Mouse (Mus musculus) heart, embryonic 14.5 days (tissue): ENCODE results near the gene Noxo1. TPM values are rescaled to one million over a fixed set of nuclear protein-coding genes. Genes with fewer than 3 reads are reported as not detected.

Experiments used
- ATAC-seq: fragments of 200-750 bp; cut with Nextera tagmentation; 2 replicates; pipeline ENCODE4 v1.8.0; 2017; ENCODE audit warnings: low read depth, moderate TSS enrichment; ENCODE audit not compliant: insufficient number of reproducible peaks, insufficient read depth, low FRiP score
- H3K27ac ChIP-seq, 2 experiments: fragments of 200-500 bp in 1 of 2; fragments of 300-500 bp in 1 of 2; sonication (generic) in 1 of 2; replicated peaks in 1 of 2; 2 replicates each; pipeline ENCODE4 v1.5.1; 2012 to 2014; ENCODE audit warnings: low read depth in 2 of 2, low read length in 2 of 2, control low read depth in 1 of 2, mild to moderate bottlenecking in 1 of 2, mixed read lengths in 1 of 2; ENCODE audit not compliant: control insufficient read depth in 1 of 2, insufficient read depth in 1 of 2
- H3K27me3 ChIP-seq: fragments of 300-500 bp; sonication (generic); 2 replicates; pipeline ENCODE4 v1.6.1; 2014; ENCODE audit warnings: mild to moderate bottlenecking, low read length, control low read depth; ENCODE audit not compliant: control insufficient read depth, insufficient read depth
- H3K36me3 ChIP-seq: fragments of 300-500 bp; sonication (generic); 2 replicates; pipeline ENCODE4 v1.6.1; 2014; ENCODE audit warnings: mild to moderate bottlenecking, control low read depth, low read length, mixed read lengths; ENCODE audit not compliant: control insufficient read depth, insufficient read depth
- H3K4me1 ChIP-seq, 2 experiments: fragments of 200-500 bp in 1 of 2; fragments of 300-500 bp in 1 of 2; sonication (generic) in 1 of 2; 2 replicates each; pipeline ENCODE4 v1.6.1; 2012 to 2014; ENCODE audit warnings: low read length in 2 of 2, control low read depth in 1 of 2, mixed read lengths in 1 of 2; ENCODE audit not compliant: control insufficient read depth in 2 of 2, insufficient read depth in 2 of 2
- H3K4me2 ChIP-seq: fragments of 300-500 bp; sonication (generic); 2 replicates; pipeline ENCODE4 v1.6.1; 2014; ENCODE audit warnings: mild to moderate bottlenecking, low read length
- H3K4me3 ChIP-seq, 2 experiments: fragments of 200-500 bp in 1 of 2; fragments of 300-500 bp in 1 of 2; sonication (generic) in 1 of 2; 2 replicates each; pipeline ENCODE4 v1.5.1; 2012 to 2014; ENCODE audit warnings: low read length in 2 of 2, mild to moderate bottlenecking in 2 of 2, control low read depth in 1 of 2, low read depth in 1 of 2, moderate library complexity in 1 of 2; ENCODE audit not compliant: control insufficient read depth in 1 of 2, insufficient read depth in 1 of 2
- H3K9ac ChIP-seq: fragments of 300-500 bp; sonication (generic); 2 replicates; pipeline ENCODE4 v1.6.1; 2014; ENCODE audit warnings: mild to moderate bottlenecking, low read length
- H3K9me3 ChIP-seq: fragments of 300-500 bp; sonication (generic); 2 replicates; pipeline ENCODE4 v1.6.1; 2016; ENCODE audit warnings: low read length, control low read depth; ENCODE audit not compliant: control insufficient read depth
- WGBS: fragments of 180-500 bp; shearing (Covaris S2); extraction: QIAGEN DNeasy Blood & Tissue Kit; methylation state at CpG from one replicate; pipeline ENCODE4 v1.1.7; 2014; 5-methylcytosine and 5-hydroxymethylcytosine counted together
- polyA plus RNA-seq: library from polyadenylated mRNA; unstranded; fragments of >200 nt; fragmentation: Nextera tagmentation; extraction: Ambion mirVana; gene quantifications from 2 replicates; pipeline ENCODE4 v1.2.1, GENCODE M21; 2014

Noxo1 gene
- polyA plus RNA-seq: 0.68 and 1.1 TPM in 2 replicates

DNA sequence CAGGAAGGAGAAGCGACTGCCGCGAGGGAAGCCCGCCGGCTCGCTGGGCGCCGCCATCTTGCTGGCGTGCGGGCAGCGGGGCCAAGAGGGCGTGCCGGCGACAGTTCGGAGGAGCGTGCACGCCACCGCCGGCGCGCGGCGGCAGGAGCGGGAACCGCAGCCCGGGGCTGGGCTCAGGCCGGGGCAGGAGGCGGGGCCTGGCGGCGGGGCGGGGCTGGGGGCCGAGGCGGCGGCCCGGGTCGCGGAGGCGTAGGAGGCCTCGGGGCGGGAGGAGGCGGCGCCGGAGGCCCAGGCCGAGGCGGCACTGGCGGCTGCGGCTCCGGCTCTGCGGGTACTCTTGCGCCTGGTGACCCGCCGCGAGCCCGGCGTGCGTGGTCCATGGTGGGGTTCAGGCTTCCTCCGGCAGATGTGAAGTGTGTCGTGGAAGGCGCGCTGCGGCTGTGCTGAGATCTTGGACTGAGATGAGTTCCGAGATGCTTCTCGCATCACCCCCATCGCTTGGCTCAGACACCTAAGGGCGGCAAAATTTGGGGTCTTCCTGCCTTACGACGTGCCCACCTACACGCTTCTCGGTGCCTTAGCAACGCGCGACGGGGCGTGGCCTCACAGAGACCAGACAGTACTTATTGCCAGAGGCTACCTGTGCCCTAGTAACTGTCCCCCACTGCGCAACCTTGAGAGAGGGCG lies at the start of gene Noxo1, which contains the start of gene Gfer:
Gene Noxo1, plus strand, starts transcription at position 224 of the 687 bp plus-strand sequence.
Gene Gfer, minus strand, starts transcription at position 146 of the 687 bp plus-strand sequence.
- H3K4me1 ChIP-seq: peaks cover 2 to 12% of the 10 kb centered on the region in 2 experiments; a peak in 3 of 4 replicates

DNA sequence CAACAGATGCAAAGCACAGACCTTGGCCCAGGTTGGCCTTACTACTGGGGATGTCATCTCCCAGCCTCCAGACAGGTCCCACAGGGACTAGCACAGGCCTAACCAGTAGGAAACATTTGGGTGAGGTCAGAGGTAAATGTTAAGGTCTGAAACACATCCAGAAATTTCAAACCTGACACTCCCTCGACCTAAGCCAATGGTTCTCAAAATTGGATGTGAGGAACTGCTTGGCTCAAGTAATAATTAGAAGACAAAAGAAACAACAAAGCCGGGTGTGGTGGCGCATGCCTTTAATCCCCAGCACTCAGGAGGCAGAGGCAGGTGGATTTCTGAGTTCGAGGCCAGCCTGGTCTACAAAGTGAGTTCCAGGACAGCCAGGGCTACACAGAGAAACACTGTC lies 49.7 kb upstream of the Noxo1 start:
- 74% methylated on average over 4 of the region's 4 CpGs for WGBS
- Histone ChIP-seq H3K9ac (no peak overlapping the region), H3K4me1 (peaks cover 28 to 29% of the 10 kb centered on the region in 2 experiments), H3K4me3 (no peak overlapping the region), H3K9me3 (no peaks in the 10 kb centered on the region), H3K27me3 (no peaks in the 10 kb centered on the region), H3K27ac (peak overlapping the region; percentile 71 to 74), H3K36me3 (peaks cover 11% of the 10 kb centered on the region; the same call in 1 of the 2 replicates), H3K4me2 (no peak overlapping the region)
- no peak for ATAC-seq

More for the DNA sequence above, at the start of gene Noxo1, which contains the start of gene Gfer:
- H3K4me2 ChIP-seq: peak within 1 kb of the TSS; percentile 85
- no peaks in the 10 kb centered on the region for H3K9me3 ChIP-seq
- WGBS: under 1% methylated on average over 69 of the region's 76 CpGs
- peaks cover 43% of the 10 kb centered on the region for H3K36me3 ChIP-seq
- H3K27ac ChIP-seq: peak within 1 kb of the TSS; percentile 72 to 82
- H3K9ac ChIP-seq: peak within 1 kb of the TSS; percentile 91
- H3K4me3 ChIP-seq: peak within 1 kb of the TSS; percentile 87 to 96
- H3K27me3 ChIP-seq: peaks cover under 1% of the 10 kb centered on the region; the same call in 1 of the 2 replicates
- ATAC-seq: peak; percentile 92

DNA sequence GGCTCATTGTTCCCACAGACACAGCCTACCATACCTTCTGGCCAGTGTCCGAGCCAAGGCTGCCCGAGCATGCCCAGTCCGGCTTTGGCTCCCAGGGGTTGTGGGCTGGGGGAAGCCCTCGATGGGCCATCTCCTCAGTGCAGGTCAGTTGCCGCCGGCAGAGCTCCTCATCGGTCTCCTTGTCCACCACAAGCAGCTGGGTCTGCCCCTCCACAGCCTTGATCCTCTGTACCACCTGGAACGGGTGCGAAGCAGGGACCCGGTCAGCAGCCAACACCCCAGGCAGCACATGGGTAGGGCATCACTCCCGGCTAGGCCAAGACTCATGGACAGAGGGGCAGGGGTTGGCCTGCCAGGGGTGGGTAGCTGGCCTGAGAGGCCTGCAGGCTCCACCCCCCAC lies 48.5 kb upstream of the Noxo1 start:
- Histone ChIP-seq H3K27ac (peak overlapping the region; percentile 41 to 74; a peak in 3 of 4 replicates), H3K9ac (peak overlapping the region; percentile 32; the same call in 1 of the 2 replicates), H3K4me3 (peak overlapping the region; percentile 6 to 10; a peak in 3 of 4 replicates), H3K9me3 (no peaks in the 10 kb centered on the region), H3K4me2 (peak overlapping the region; percentile 97), H3K36me3 (peaks cover 6% of the 10 kb centered on the region; the same call in 1 of the 2 replicates), H3K4me1 (peaks cover 28 to 32% of the 10 kb centered on the region in 2 experiments), H3K27me3 (no peaks in the 10 kb centered on the region)
- 70% methylated on average over 11 of the region's 11 CpGs for WGBS
- no peak for ATAC-seq

DNA sequence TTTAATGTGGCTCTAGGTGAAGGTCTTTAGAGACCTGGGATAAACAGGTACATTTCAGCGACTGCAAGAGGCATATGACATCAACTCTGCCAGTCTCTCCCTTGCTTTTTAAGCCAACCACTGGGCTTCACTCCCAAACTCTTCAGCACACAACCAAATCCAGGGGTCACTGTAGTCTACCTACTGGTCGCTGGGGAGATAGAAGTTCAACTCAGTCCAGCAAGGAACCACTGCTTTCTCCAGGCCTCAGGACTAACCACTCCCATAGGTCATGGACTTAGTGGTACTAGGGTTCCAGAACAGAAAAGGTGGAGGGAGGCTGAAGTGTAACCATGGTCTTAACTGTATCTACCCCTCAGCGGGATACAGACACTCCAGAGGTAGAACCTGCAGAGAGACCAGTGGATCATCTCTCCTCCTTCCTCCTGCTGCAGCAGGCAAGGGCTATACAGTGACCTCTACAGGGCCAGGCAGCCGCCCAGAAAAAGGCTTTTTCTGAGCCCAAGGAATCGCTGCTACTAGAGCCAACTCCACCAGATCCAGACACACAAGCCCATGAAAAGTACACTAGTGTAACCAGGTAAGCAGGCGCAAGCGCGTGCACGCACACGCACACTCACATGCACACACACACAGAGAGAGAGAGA lies 47.2 kb upstream of the Noxo1 start:
- 69% methylated on average over 10 of the region's 10 CpGs for WGBS
- Histone ChIP-seq H3K4me1 (peaks cover 28 to 30% of the 10 kb centered on the region in 2 experiments), H3K27me3 (no peaks in the 10 kb centered on the region), H3K9me3 (no peaks in the 10 kb centered on the region), H3K27ac (peak overlapping the region in 1 of 2 experiments; percentile 25; a peak in 2 of 4 replicates), H3K4me3 (peak overlapping the region; percentile 57 to 75), H3K9ac (peak overlapping the region; percentile 88), H3K4me2 (peak overlapping the region; percentile 97), H3K36me3 (0 out of 2 replicates have a peak, but pooled peaks cover 3% of the 10 kb centered on the region)
- no peak for ATAC-seq

DNA sequence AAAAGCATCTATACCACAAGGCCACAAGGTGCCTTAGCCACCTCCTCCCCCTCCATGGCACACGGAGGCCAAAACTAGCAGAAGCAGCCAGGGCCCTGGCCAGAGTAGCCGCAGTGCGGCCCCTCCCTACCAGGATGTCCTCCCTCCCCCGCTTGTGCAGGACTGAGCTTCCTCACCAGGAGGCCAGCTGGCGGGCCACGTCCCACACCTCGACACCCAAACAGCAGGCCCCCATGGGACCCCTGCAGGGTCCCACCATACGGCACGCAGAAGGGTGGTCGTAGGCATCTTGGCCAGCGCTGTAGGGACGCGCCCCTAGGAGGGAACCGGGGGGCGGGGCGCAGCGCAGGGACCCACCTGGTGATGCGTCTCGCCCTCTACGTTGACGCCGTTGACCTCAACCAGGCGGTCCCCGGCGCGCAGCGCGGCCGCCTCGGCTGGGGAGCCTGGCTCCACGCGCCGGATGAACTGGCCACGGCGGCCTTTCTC lies 46.4 kb upstream of the Noxo1 start:
- Histone ChIP-seq H3K36me3 (0 out of 2 replicates have a peak, but pooled peaks cover 3% of the 10 kb centered on the region), H3K27me3 (no peaks in the 10 kb centered on the region), H3K9me3 (no peaks in the 10 kb centered on the region), H3K4me2 (peak overlapping the region; percentile 97), H3K4me1 (peaks cover 21 to 22% of the 10 kb centered on the region in 2 experiments), H3K27ac (peak overlapping the region; percentile 6 to 64; a peak in 2 of 4 replicates), H3K4me3 (peak overlapping the region; percentile 57 to 75), H3K9ac (peak overlapping the region; percentile 88)
- 0 out of 2 replicates have a peak, but pooled peaks have one; percentile 14 for ATAC-seq
- WGBS: under 1% methylated on average over 35 of the region's 35 CpGs

DNA sequence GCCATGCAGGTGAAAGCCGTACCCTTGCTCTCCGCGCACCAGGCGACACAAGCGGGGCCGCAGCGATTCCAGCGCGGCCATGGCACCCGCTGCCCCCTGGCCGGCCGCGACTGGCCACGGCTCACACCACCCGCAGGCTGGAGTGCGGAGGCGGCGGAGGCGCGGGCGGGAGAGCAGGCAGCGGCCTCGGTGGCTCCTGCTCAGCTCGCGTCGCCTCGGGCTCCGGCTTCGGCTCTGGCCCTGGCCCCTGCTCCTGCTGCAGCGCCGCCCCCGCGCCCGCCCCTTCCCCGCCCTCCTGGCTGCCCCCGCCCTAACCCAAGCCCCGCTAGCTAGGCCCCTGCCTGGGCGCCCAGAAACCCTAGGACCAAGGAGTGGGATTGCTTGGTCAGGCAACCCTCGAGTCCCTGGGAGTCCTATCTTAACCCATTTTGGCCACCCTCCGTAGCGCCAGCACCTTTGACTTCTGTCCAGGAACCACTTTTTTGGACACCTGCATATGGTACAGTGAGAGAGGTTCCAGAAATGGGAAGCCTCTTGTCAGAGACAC lies 45.9 kb upstream of the Noxo1 start, which contains the start of gene Slc9a3r2:
Gene Slc9a3r2, minus strand, starts transcription at position 258 of the 547 bp plus-strand sequence.
- Histone ChIP-seq H3K9me3 (no peaks in the 10 kb centered on the region), H3K27me3 (no peaks in the 10 kb centered on the region), H3K9ac (peak within 1 kb of the TSS; percentile 88), H3K4me2 (peak within 1 kb of the TSS; percentile 97), H3K4me1 (peaks cover 16 to 17% of the 10 kb centered on the region in 2 experiments; a peak in 2 of 4 replicates), H3K4me3 (peak within 1 kb of the TSS; percentile 57 to 75), H3K36me3 (0 out of 2 replicates have a peak, but pooled peaks cover 3% of the 10 kb centered on the region), H3K27ac (peak within 1 kb of the TSS; percentile 6 to 64; a peak in 3 of 4 replicates)
- ATAC-seq: peak; percentile 62
- under 1% methylated on average over 29 of the region's 41 CpGs for WGBS

DNA sequence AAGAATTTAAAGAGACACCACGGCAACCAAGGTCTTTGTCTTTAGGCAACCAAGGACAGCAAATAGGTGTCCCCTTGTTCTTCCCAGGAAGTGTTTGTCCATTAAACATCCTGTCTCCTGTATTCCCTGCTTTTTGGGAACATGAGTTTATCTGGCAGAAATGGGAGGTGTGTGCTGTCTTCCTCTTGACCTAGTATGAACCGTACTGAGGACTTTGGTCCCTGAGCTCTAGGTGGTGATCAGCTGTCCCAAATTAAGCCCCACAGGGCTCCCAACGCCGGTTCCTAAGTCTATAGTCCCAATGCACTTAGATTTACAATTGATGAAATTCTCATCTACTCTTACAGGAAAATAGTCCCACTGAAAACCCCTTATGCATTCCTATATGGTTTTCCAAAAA lies 45.3 kb upstream of the Noxo1 start:
- H3K4me2 ChIP-seq: no peak overlapping the region
- no peaks in the 10 kb centered on the region for H3K27me3 ChIP-seq
- 80% methylated on average over 4 of the region's 4 CpGs for WGBS
- ATAC-seq: no peak
- H3K4me1 ChIP-seq: peaks cover 10 to 12% of the 10 kb centered on the region in 2 experiments; a peak in 2 of 4 replicates
- no peaks in the 10 kb centered on the region for H3K9me3 ChIP-seq
- peak overlapping the region; percentile 88; the same call in 1 of the 2 replicates for H3K9ac ChIP-seq
- H3K4me3 ChIP-seq: peak overlapping the region in 1 of 2 experiments; percentile 75; a peak in 2 of 4 replicates
- H3K27ac ChIP-seq: no peak overlapping the region
- 0 out of 2 replicates have a peak, but pooled peaks cover 3% of the 10 kb centered on the region for H3K36me3 ChIP-seq
